Mouse (Mus musculus) urinary bladder, postnatal 10 days (tissue): ENCODE data around the gene 2810004N23Rik.
"Not testable (repeated sequence)": the region's sequence is repeated elsewhere in the genome, so short reads cannot be mapped to it uniquely, and the experiment has no call there.

Experiments
- DNase-seq: peaks from one replicate; pipeline ENCODE4 v3.0.0; 2022; ENCODE audit warnings: low spot score

Gene 2810004N23Rik

DNA sequence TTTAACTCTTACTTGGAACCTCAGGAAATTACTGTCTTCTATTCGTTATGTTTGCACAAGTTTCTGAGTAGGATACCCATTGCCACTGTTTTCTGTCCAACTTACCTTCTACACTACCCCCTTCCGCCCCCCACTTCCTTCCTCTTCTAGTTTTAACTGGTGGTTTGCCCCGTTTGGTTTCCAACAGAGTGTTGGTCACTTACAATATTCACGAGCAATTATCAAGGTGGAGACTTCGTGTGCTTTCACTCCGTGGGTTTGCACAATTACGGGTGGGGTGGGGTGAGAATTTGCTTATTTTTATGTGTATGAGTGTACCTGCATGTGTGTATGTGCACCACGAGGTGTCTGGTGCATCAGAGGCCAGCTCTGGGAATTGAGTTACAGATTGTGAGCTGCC lies 809 bp upstream of the 2810004N23Rik start:
- DNase-seq, result no peak

DNA sequence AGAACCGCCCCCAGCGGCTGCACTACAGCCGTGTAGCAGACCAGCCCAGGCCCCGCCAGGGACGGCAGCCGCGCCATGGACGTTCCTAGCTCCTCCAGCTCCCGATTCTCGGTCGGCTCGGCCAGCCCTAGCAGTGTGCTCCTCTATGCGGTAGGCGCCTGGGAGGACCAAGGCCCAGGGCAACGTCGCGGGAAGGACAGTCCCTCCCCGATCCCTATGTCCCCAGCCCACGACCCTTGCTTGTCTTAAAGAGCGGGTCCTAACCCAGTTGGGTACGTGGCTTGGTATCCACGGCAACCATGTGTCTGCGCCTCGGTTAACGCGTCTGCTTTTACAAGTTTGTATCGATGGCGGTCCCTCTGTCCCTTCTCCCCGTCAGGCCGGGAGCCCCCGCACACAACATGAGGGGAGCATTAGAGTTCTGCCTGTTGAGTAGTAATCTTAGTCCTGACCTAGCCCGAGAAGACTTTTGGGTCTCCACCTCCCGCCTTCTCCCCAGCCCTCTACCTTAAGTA lies 300 bp upstream of the 2810004N23Rik start:
- no peak for DNase-seq

DNA sequence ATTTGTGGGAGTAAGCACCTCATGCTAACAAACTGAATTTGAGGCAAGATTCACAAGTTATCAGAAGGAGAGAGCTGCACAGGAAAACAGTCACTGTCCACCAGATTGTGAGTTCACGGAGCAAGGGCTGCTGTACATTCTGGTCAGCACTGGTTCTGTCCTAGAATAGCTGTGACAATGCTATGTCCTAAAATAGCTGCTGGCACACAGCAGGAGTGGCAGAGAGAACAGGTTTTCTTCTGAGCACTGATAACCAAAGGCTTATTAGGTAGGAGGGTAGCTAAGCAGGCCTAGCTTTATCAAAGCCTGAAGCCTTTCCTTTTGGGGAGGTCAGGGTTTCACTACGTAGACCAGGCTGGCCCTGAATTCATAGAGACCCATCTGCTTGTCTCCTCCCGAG lies 2.7 kb downstream of the 2810004N23Rik start:
- DNase-seq, result no peak

DNA sequence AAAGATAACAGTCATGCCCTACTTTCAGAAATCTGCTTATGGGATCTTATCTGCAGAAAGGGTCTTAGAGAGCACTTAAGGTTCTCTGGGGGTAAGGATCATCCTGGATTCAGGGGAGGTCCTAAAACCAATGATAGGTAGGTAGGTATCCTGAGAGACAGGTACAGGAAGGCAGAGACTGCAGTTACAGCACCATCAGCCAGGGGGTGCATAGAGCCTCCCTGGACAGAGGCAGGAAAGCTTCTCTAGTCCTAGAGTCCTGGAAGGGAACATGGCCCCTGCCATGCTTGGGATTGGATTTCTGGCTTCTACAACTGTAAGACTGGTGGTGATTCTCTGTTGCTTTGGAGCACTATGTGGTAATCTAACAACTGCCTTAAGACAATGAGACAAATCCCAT lies 3.5 kb downstream of the 2810004N23Rik start:
- DNase-seq, result no peak

DNA sequence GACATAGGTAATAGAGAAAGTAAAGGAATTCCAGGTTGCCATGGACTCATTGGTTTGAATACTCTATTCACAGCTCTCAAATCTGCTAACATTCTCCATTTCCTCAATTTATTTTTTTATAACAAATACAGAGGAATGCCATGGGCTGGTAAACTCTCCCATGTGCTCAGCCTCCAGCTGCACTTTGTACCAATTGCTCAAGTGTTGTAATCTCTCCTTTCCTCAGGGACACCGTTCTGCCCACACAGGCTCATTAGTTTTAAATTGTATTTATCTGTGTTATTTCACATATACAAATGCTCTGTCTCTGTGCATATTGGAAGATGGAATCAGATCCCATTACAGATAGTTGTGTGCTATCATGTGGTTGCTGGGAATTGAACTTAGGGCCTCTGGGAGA lies 9.4 kb downstream of the 2810004N23Rik start:
- no peak for DNase-seq

DNA sequence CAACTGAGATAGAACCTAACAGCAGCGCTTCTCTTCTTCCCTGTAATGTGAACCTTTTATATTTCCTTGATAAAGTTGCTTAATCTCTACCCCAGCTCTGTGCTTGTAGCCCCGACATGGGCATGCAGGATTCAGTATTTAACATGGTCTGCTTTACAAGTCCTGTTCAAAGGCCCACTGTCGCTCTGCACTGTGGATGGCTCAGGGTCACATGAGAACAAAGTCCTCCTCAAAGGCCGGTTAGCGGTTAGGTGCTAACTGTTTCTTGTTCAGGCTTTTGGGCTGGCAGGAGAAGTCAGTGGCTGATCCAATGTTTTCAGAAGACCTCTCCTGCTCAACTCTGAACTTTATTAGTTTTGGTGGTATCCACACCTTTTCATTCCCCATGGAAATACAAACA lies 17.3 kb downstream of the 2810004N23Rik start:
- no peak for DNase-seq

DNA sequence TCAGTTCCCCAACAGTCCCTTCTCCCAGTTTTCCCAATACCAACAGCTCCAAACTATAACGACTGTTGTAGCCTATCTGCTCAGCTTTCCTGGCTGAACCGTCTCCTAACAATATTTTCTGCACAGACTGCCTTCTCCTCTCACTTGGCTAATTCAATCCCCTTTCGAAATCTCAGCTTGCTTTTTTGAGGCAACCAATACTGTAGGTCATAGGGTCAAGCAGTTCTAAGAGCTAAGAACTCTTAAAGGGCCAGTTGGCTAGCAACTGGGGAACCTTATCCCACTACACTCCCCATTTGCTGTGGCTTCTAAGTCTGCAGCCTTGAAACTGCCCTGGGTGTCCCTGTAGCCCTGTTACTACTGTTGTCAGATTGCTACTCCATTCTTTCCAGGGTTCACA lies 17.8 kb downstream of the 2810004N23Rik start:
- no peak for DNase-seq

DNA sequence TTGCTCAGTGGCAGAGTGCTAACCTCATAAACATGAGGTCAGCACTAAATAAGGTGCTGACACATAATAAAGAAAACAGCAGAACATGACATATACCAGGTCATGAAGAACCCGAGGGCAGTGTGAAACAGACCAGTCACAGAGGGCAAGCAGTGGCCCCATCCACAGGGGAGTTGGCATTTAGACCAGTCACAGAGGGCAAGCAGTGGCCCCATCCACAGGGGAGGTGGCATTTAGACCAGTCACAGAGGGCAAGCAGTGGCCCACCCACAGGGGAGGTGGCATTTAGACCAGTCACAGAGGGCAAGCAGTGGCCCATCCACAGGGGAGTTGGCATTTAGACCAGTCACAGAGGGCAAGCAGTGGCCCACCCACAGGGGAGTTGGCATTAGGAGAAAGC lies 20.0 kb downstream of the 2810004N23Rik start:
- not testable (repeated sequence) for DNase-seq

DNA sequence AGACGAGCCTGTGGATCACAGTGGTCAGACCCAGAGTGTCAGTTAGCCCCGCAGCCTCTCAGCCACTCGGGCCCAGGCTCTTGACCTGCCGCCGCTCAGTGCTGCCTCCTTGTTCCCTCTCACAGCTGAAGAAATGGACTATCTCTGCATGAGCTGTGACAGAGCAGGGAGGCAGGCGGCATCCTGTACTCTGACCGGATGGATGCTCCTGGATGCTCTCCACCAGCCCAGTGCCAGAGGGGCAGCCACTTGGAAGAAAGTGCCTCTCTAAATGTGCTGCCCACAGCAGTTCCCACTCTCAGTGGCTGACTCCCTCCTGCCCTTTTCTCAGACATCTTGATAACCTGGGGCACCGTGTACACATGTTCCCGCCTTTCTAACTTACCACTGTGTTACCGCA lies 21.1 kb downstream of the 2810004N23Rik start:
- DNase-seq, result no peak

DNA sequence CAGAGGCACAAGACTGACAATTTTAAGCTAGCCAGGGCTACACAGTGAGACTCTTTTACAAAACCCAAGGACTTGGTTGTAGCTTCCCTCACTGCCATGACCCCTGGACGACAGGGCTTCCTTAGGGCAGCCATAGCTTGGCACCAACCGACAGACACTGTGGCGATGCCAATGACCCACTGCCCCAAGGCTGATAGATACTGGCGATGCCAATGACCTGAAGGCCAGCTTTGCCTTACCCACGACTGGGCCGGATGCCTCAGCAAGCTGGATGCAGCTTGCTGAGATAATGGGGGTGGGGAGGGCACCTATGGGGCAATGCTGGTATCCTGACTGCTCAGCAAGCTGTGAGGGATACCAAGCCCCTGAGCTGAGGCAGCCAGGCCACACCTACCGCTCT lies 22.0 kb downstream of the 2810004N23Rik start:
- DNase-seq, result no peak

DNA sequence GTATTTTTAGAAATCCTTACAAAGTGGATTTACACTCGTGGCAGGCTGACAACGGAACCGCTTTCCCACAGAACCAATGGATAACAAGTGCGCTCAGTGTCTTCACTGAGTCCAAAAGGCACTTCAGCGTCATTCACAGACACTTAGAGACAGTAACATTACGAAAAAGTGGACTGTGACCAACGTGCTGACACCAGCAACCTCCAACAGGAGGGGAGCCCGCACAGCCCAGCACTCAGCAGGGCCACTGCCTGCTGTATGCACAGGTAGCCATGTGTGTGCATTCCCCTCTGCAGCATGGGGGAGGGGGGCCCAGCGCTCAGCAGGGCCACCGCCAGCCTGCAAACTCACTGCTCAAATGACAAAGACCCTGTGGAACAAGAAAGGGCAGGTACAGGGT lies 23.5 kb downstream of the 2810004N23Rik start:
- no peak for DNase-seq

DNA sequence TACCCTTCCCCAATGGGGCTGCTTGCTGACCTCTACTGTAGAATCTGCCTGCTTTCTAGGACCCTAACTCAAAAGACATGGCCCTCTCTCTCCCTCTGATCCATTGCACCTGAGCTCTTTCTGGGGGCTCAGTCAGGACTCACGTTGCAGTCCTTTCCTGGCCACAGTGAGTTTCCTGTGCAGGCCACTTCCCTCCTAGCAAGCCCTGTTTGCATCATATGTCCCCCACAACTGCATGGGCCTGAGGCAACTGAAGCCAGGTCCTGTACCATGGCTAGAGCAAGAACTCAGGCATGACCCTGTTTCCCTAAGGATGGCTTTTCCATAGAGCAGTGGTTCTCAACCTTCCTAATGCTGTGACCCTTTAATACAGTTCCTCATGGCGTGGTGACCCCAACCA lies 25.0 kb downstream of the 2810004N23Rik start:
- no peak for DNase-seq

DNA sequence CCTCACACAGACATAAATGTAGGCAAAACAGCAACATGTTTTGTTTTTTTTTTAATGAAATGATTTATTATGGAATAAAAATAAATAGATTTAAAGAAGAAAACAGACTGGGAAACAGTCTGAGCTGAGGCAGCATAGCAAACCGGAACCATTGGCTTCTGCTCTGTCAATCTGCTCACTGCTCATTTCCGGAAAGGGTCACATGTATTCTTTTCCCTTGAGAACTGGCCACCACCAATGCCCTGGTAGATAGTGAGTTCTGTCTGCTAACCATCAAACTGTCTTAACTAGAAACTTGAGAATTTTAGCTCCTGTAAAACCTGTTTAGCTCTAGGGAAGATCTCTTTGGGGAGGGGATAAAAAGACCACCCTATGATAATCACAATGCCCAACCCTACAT lies 26.0 kb downstream of the 2810004N23Rik start:
- DNase-seq, result no peak

DNA sequence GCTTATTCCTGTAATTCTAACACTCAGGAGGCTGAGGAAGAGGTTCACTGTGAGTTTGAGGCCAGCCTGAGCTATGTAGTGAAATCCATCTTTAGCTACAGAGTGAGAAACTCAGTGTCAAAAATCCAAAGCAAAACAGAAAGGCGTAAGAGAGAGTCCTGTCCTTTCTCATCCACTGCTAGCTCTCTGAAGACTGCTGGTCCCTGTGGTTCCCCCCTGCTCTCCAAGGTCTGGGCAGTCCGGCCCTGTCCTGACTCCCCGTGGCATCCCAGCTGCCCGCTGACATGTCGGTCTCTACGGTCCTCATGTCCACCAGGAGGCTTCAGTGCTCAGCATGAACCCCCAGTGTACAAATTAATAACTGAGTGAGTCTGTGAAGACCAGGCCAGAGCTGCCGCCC lies 26.6 kb downstream of the 2810004N23Rik start:
- DNase-seq, result no peak

DNA sequence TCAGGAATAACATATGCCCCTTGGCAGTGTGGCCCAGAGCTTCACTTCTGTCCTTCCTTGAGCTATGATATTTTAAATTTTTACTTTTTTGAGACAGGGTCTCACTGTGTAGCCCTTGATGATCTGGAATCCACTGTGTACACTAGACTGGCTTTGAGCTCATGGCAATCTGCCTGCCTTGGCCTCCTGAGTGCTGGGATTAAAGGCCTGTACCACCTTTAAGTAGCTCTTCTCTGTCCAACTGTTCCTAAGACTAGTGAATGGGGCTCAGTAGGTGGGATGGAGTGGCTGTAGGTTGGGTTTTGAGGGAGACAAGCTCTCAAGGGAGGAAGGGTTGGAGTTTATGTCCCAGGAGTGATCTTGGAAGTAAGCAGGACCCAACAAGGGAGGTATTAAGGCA lies 27.1 kb downstream of the 2810004N23Rik start:
- DNase-seq, result no peak

DNA sequence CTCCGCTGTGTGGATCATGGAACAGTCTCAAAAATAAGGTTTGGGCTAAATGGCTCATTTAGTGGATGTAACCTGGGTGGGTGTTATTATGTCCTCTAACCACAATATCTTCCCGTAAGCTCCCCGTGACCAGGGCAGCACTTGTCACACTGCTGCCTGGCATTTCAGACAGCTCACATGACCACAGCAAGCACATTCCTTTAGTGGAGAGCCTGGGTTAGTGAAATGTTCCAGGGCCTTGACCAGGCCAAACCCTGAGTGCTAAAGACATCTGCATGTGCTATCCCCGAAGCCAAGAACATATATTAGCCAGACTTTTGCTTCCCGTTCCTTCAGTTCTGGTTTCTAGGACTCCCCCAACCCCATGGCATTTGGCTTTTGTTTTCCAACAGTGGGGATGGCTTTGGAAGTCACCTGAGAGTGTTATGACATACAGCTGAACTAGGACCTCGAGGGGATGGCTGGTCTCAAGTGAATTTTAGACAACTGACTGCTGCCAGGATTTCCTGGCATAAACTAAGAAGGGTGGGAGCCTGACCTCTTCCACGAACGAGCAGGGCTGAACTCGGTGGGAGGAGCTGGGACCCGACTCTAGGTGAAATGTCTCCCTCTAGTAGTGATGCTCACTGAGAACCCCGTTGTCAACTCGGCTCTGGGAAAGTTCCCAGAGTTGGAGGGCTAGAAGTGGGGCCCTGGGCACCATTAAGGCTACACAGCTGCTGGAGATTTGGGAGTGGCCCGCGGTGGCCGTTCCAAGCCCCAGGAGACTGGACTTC lies 29.3 kb downstream of the 2810004N23Rik start:
- DNase-seq, result no peak

DNA sequence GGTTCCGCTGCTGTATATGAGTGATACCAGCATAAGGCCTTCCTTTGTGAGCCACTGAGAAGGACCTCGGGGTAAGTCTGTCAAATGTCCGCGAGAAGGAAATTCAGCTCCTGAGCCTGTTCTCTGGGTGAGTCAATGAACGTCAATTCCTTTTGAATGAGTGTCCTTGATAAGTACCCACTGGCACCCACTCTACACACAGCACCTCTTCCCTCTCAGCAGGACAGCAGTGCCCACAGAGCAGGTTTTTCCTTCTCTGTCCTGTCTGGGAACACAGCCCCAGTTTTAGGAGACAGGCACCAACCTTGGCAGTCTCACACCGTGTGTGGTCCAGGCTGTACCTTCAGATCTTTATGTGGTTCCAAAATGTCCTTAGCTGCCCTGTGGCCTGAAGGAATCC lies 31.0 kb downstream of the 2810004N23Rik start:
- no peak for DNase-seq

DNA sequence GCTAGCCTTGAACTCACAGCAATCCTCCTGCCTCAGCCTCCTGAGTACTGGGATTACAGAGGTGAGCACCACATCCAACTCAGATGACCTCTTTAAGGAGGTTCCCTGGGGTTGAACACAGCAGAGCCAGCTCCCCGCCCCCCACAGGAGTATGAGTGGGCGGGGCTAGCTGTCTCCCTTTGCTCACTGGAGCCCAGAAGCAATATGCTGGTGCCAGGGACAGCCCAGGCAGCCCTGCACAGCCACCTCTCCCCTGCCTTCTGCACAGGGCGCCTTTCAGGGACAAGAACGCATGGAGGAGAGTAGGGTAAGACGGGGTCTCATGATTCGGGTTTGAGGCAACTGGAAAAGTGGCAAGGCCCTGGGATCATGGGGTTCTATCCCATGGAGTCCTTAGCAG lies 31.4 kb downstream of the 2810004N23Rik start:
- no peak for DNase-seq

DNA sequence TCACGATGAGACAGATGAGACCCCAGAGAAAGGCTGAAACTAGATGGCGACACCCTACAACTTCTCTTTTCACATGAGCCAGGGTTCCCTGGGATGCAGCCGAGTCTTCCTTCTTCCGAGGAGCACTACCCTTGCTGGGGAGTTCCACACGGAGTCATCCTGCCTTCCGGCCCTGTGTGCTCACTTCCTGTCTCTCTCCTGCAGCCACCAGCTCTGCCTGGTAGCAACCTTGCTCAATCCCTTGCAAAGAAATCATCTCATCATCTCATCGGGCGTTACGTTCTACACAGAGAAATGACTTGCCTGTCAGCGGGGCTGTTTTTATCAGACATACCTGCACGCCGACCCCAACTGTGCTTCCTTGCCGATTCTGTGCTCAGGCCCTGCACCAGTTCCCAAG lies 32.9 kb downstream of the 2810004N23Rik start:
- DNase-seq, result no peak

DNA sequence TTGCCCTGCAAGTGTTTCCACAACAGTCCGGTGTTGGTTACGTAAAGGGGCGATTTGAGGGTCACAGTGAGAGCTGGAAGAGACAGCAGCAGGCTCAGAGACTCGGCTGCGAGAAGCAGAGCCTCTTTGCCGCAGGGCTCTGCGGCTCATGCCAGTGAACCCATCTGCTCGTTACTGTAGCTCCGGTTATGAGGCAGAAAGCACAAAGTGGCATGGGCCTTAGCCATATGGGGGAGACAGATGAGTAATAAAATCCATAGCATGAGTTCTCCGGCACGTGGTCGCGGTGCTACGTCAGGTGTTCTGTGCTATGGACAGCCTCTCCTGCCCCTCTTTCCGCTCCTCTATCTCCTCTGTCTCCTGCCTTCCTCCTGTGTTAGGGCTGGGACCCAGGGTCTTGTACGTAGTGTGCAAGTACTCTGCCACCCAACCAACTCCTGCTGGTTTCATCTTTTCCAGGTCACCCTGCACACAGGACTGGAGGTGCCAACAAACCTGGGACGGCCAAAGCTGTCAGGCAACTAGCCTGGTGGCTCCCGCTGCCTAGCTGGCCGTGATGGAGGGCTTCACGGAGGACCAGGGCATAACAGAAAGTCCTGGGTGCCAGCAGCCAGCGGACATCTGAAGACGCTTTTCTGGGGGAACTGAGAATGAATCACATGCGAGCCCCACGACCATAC lies 34.2 kb downstream of the 2810004N23Rik start:
- DNase-seq, result no peak

DNA sequence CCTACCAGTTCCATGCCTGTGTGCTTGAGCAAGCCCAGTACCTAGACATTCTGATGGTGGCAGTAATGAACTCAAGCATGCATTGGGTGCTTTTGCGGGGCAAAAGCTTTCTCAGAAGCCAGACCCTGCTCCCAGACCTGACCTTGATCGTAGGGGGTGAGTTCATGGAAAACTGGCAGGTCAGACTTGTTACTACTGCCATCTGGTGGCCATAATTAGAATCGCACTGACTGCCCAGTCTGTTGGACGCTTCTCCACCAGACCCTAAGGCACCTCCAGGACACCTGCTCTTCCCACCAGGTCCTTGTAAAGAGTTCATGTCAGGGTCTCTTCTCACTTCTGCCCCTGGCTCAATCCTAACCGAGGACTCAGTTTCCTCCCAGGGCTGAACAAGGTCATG lies 35.5 kb downstream of the 2810004N23Rik start:
- no peak for DNase-seq

DNA sequence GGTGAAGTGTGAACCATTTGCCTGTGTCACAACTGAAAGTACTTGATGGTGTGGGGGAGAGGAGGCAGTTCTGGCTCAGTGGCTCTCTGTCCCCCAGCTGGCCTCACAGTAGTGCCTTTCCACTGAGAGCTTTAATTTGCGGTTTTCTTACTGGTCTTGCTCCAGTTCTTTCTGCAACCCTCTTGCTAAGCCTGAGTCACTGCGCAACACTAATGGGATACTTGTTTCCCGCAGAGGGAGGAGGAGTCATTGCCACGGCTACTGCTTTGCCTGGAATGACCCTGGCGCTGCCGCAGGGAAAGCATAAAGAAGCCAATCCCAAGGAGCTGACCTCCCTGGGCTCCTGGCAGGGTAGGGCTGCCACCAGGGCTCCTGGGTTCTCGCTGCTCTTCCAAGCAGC lies 36.3 kb downstream of the 2810004N23Rik start:
- DNase-seq, result no peak

DNA sequence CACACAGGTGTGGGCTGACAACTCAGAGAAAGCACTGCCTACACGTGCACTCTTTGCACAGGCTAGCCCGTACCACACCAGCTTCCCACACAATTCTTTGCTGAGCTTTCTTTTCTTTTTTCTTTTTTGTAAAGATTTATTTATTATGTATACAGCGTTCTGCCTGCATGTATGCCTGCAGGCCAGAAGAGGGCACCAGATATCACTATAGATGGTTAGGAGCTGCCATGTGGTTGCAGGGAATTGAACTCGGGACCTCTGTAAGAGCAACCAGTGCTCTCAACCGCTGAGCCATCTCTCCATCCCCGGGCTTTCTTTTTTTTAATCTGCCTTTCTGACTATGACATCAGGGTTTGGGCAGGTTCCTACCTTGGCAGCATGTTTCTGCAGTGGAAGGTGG lies 39.4 kb downstream of the 2810004N23Rik start:
- DNase-seq, result no peak

DNA sequence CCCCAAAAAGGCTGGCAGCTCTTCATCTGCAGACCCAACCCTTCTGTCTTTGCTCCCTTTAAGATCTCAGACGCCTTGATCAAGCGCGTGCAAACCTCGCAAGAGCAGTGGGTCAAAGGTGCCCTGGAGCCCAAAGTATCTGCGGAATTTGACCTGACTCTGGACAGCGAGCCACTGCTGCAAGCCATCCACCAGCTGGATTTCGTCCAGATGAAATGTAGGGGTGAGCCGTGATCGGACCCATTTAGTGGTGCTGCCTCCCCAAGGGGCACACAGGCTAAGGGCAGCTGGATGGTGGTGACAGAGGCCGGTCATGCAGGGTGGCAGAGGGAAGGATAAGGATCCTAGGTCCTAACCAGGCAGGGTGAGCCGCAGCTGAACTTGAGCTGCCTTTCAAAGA lies 42.8 kb downstream of the 2810004N23Rik start:
- DNase-seq, result no peak
